Mouse (Mus musculus): Measurements from ENCODE around the gene Ctr9. TPM values are rescaled to one million over a fixed set of nuclear protein-coding genes. Genes with fewer than 3 reads are reported as not detected.

Gene Ctr9
- polyA plus RNA-seq, 1 experiment from 2014 or later: 73.3 TPM

DNA sequence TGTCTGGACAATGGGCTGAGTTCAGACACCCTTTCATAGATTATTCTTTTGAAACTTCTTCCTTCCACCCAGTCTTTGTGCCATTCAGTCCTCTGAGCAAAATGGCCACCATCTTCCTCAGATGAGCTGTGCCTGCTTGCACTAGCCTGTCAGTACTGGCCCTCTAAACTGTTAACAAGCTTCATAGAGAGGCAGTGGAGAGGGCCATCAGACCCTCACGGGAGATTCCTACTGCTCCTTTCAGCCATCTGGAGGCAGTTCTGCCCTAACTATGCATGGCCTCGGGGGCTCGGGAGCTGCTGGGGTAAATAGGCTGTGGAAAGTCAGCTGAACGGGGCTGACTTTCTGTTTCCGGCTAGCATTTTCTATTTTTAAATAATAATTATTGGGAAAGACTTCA is 30.8 kb downstream of the Ctr9 start:
- H3K9me3 ChIP-seq (ENCODE audit: control insufficient read depth, low read length): no peaks in the 10 kb centered on the region
- H3K27me3 ChIP-seq (ENCODE audit: control insufficient read depth, insufficient read depth, low read length): no peaks in the 10 kb centered on the region
- DNase-seq (ENCODE audit: low spot score) (no peak), ATAC-seq (ENCODE audit: insufficient number of reproducible peaks, low FRiP score, low TSS enrichment, low read depth) (no peak)
- no peak overlapping the region for H3K9ac ChIP-seq (ENCODE audit: low read length)
- no peak overlapping the region for H3K27ac ChIP-seq (replicated peaks; ENCODE audit: low read depth, low read length)
- H3K4me1 ChIP-seq (ENCODE audit: control insufficient read depth, insufficient read depth, low read length): no peaks in the 10 kb centered on the region
- no peak overlapping the region for H3K4me2 ChIP-seq (ENCODE audit: low read depth, severe bottlenecking)
- H3K4me3 ChIP-seq (ENCODE audit: low read depth, low read length): no peak overlapping the region
- peaks cover 9% of the 10 kb centered on the region for H3K36me3 ChIP-seq (ENCODE audit: control insufficient read depth, insufficient read depth, low read length)
- 69% methylated on average over 5 of the region's 5 CpGs for WGBS

DNA sequence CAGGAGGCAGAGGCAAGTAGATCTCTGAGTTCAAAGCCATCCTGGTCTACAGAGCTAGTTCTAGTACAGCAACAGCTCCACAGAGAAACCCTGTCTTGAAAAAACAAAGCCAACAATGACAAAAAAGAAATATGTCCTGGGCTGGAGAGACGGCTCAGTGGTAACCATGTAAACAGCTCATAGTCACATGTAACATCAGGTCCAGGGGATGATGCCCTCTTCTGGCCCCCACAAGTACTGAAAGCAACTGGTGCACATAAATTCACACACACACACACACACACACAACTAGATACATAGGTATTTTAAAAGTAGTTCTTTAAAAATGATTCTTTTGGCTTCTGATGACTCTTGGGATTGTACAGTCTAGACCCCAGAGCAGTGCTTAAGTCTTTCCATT is 34.2 kb downstream of the Ctr9 start:
- no peaks in the 10 kb centered on the region for H3K4me1 ChIP-seq (ENCODE audit: control insufficient read depth, insufficient read depth, low read length)
- H3K9ac ChIP-seq (ENCODE audit: low read length): no peak overlapping the region
- H3K27me3 ChIP-seq (ENCODE audit: control insufficient read depth, insufficient read depth, low read length): no peaks in the 10 kb centered on the region
- peaks cover 4% of the 10 kb centered on the region; the same call in 1 of the 2 replicates for H3K9me3 ChIP-seq (ENCODE audit: control insufficient read depth, low read length)
- no peak overlapping the region for H3K4me3 ChIP-seq (ENCODE audit: low read depth, low read length)
- ATAC-seq (ENCODE audit: insufficient number of reproducible peaks, low FRiP score, low TSS enrichment, low read depth) (no peak), DNase-seq (ENCODE audit: low spot score) (no peak)
- H3K4me2 ChIP-seq (ENCODE audit: low read depth, severe bottlenecking): no peak overlapping the region
- 84% methylated on average over 1 of the region's 1 CpGs for WGBS
- peaks cover 5% of the 10 kb centered on the region; the same call in 1 of the 2 replicates for H3K36me3 ChIP-seq (ENCODE audit: control insufficient read depth, insufficient read depth, low read length)
- no peak overlapping the region for H3K27ac ChIP-seq (replicated peaks; ENCODE audit: low read depth, low read length)

DNA sequence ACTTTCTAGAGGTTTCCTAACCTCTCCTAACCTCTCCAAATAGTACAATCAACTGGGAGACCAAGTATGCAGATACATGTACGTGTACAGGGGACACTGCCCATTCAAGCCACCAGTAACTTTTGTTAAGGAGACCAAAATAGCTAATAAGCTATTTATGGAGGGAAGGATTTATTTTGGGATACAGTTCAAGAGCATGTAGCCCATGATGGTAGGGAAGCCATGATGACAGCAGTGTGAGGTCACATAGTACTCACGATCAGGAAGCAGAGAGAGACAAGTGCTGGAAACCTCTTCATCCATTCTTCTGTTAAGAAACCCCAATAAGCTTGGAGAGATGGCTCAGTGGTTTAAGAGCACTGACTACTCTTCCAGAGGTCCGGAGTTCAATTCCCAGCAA is 39.4 kb downstream of the Ctr9 start:
- ATAC-seq (ENCODE audit: insufficient number of reproducible peaks, low FRiP score, low TSS enrichment, low read depth) (no peak), DNase-seq (ENCODE audit: low spot score) (no peak)
- Histone ChIP-seq H3K27me3 (ENCODE audit: control insufficient read depth, insufficient read depth, low read length) (no peaks in the 10 kb centered on the region), H3K9me3 (ENCODE audit: control insufficient read depth, low read length) (peaks cover 4% of the 10 kb centered on the region; the same call in 1 of the 2 replicates), H3K4me2 (ENCODE audit: low read depth, severe bottlenecking) (no peak overlapping the region), H3K4me1 (ENCODE audit: control insufficient read depth, insufficient read depth, low read length) (no peaks in the 10 kb centered on the region), H3K36me3 (ENCODE audit: control insufficient read depth, insufficient read depth, low read length) (peaks cover 37% of the 10 kb centered on the region), H3K27ac (replicated peaks; ENCODE audit: low read depth, low read length) (no peak overlapping the region), H3K9ac (ENCODE audit: low read length) (no peak overlapping the region), H3K4me3 (ENCODE audit: low read depth, low read length) (no peak overlapping the region)
- 96% methylated on average over 3 of the region's 3 CpGs for WGBS

DNA sequence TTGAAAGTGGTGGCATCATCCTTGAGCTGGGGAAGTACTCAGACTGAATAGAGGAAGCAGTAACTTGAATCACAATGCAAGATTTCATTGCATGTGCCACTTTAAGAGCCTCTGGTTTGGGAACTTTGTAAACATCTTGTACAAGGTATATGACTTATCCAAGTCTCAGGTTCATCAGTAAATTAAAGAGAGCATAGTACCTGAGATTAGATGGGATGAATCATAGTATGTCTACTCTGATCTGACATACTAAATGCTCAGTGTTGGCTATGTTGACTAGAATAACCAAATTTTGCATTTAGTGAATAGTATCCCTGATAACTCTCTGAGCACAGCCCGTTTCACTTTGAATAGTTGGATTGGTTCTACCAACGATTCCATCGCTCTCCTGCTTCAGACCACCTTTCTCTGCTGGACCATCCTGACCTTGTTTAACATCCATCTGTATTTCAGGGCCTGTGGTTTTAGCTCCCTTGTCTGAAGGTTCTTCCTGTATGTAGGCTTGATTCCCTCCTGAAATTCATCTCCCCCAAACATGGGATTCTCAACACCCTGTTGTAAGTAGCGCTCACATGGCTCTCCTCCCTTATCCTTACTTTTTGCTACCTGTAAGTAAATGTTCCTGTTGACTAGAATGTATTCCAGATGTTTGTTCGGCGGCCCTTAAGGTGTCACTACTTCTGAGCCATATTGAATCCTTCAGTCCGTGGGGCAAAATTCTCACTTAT is 40.9 kb downstream of the Ctr9 start:
- Histone ChIP-seq H3K36me3 (ENCODE audit: control insufficient read depth, insufficient read depth, low read length) (peaks cover 46% of the 10 kb centered on the region), H3K4me2 (ENCODE audit: low read depth, severe bottlenecking) (no peak overlapping the region), H3K4me3 (ENCODE audit: low read depth, low read length) (no peak overlapping the region), H3K9me3 (ENCODE audit: control insufficient read depth, low read length) (peaks cover 4% of the 10 kb centered on the region; the same call in 1 of the 2 replicates), H3K27me3 (ENCODE audit: control insufficient read depth, insufficient read depth, low read length) (no peaks in the 10 kb centered on the region), H3K9ac (ENCODE audit: low read length) (no peak overlapping the region), H3K4me1 (ENCODE audit: control insufficient read depth, insufficient read depth, low read length) (no peaks in the 10 kb centered on the region), H3K27ac (replicated peaks; ENCODE audit: low read depth, low read length) (no peak overlapping the region)
- 84% methylated on average over 7 of the region's 7 CpGs for WGBS
- peak; percentile 40 for DNase-seq (ENCODE audit: low spot score)
- ATAC-seq (ENCODE audit: insufficient number of reproducible peaks, low FRiP score, low TSS enrichment, low read depth): peak; percentile 42; the same call in 1 of the 2 replicates

DNA sequence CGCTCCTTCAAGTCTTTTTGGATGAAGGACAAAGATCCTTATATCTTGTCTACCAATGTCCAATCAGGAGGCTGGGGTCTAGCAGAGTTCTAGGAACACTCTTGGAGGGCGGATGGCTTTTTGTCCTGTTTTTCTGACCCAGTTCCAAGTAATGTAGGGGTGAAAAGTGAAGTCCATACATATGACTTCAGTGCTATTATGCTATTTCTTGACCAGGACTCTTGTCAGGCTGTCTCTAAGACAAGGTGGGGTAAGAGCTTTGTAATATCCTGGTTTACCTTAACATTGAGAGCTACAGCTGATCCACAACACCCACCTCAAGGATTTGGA is 41.4 kb downstream of the Ctr9 start:
- H3K36me3 ChIP-seq (ENCODE audit: control insufficient read depth, insufficient read depth, low read length): peaks cover 50% of the 10 kb centered on the region
- DNase-seq (ENCODE audit: low spot score): no peak
- 96% methylated on average over 2 of the region's 2 CpGs for WGBS
- no peaks in the 10 kb centered on the region for H3K4me1 ChIP-seq (ENCODE audit: control insufficient read depth, insufficient read depth, low read length)
- H3K9me3 ChIP-seq (ENCODE audit: control insufficient read depth, low read length): peaks cover 4% of the 10 kb centered on the region; the same call in 1 of the 2 replicates
- H3K4me2 ChIP-seq (ENCODE audit: low read depth, severe bottlenecking): no peak overlapping the region
- no peaks in the 10 kb centered on the region for H3K27me3 ChIP-seq (ENCODE audit: control insufficient read depth, insufficient read depth, low read length)
- no peak overlapping the region for H3K27ac ChIP-seq (replicated peaks; ENCODE audit: low read depth, low read length)
- ATAC-seq (ENCODE audit: insufficient number of reproducible peaks, low FRiP score, low TSS enrichment, low read depth): 0 out of 2 replicates have a peak, but pooled peaks have one; percentile 38
- no peak overlapping the region for H3K4me3 ChIP-seq (ENCODE audit: low read depth, low read length)
- H3K9ac ChIP-seq (ENCODE audit: low read length): no peak overlapping the region

DNA sequence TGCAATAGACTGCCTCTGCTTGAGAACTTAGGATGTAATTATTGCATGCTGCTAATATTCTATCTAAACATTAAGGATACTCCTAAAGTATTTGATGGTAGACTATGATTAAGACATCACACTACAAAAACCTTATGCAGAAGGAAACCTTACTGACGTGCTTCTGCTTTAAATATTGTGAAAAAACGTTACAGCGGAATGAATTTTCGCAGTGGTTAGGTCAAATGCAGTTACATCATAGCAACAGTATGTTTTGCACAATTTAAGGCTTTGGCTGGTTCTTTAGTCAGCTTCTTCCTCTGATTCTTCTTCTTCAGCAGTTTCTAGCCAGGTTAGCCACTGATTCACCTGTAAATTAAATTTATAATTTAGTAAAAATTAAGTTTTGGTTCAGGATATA is 43.7 kb downstream of the Ctr9 start:
- H3K4me3 ChIP-seq (ENCODE audit: low read depth, low read length): no peak overlapping the region
- H3K27me3 ChIP-seq (ENCODE audit: control insufficient read depth, insufficient read depth, low read length): no peaks in the 10 kb centered on the region
- H3K27ac ChIP-seq (replicated peaks; ENCODE audit: low read depth, low read length): no peak overlapping the region
- ATAC-seq (ENCODE audit: insufficient number of reproducible peaks, low FRiP score, low TSS enrichment, low read depth) (no peak), DNase-seq (ENCODE audit: low spot score) (no peak)
- H3K4me2 ChIP-seq (ENCODE audit: low read depth, severe bottlenecking): no peak overlapping the region
- H3K36me3 ChIP-seq (ENCODE audit: control insufficient read depth, insufficient read depth, low read length): peaks cover 59% of the 10 kb centered on the region
- H3K9me3 ChIP-seq (ENCODE audit: control insufficient read depth, low read length): peaks cover 4% of the 10 kb centered on the region; the same call in 1 of the 2 replicates
- 93% methylated on average over 4 of the region's 4 CpGs for WGBS
- H3K4me1 ChIP-seq (ENCODE audit: control insufficient read depth, insufficient read depth, low read length): no peaks in the 10 kb centered on the region
- no peak overlapping the region for H3K9ac ChIP-seq (ENCODE audit: low read length)

DNA sequence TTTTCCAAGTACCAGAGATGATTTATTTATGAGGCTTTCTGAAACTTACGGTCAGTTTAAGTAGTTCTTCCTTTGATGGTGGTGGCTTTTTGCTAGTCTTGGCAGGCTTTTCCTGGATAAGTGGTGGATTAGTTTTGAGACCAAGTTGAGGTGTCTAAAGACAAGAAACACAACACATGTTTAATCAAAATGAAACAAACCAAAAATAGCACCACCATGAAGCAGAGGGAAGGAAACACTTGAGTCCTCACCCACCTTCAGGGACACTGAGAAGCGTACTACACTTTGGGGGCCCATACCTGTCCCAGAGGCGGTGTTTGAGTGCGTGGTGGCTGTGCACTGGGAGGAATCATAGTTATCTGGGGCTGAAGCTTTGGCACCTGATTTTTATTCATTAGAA is 46.5 kb downstream of the Ctr9 start:
- Histone ChIP-seq H3K9me3 (ENCODE audit: control insufficient read depth, low read length) (no peaks in the 10 kb centered on the region), H3K4me3 (ENCODE audit: low read depth, low read length) (no peak overlapping the region), H3K9ac (ENCODE audit: low read length) (no peak overlapping the region), H3K36me3 (ENCODE audit: control insufficient read depth, insufficient read depth, low read length) (peaks cover 49% of the 10 kb centered on the region), H3K27ac (replicated peaks; ENCODE audit: low read depth, low read length) (no peak overlapping the region), H3K4me1 (ENCODE audit: control insufficient read depth, insufficient read depth, low read length) (peaks cover 4% of the 10 kb centered on the region; the same call in 1 of the 2 replicates), H3K27me3 (ENCODE audit: control insufficient read depth, insufficient read depth, low read length) (no peaks in the 10 kb centered on the region), H3K4me2 (ENCODE audit: low read depth, severe bottlenecking) (no peak overlapping the region)
- ATAC-seq (ENCODE audit: insufficient number of reproducible peaks, low FRiP score, low TSS enrichment, low read depth): no peak
- no peak for DNase-seq (ENCODE audit: low spot score)
- WGBS: 95% methylated on average over 4 of the region's 4 CpGs

DNA sequence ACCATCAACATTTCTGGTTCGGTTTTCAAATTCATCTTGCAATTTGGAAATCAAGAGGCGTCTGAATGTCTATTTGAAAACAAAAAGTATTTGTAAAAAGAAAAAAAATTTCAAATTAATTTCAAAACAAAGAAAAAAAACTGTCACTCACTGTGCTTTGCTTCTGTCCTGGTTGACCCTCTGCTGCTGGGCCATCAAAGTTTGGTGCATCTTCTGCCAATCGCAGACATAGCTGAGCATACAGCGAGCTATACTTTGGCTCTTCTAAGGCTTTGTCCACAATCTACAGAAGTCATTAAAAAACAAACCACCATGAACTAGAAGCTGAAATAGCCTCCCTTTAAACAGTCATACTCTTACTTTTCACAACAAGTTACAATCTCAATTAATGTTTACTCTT is 49.5 kb downstream of the Ctr9 start:
- Histone ChIP-seq H3K4me3 (ENCODE audit: low read depth, low read length) (no peak overlapping the region), H3K9me3 (ENCODE audit: control insufficient read depth, low read length) (no peaks in the 10 kb centered on the region), H3K27me3 (ENCODE audit: control insufficient read depth, insufficient read depth, low read length) (no peaks in the 10 kb centered on the region), H3K4me1 (ENCODE audit: control insufficient read depth, insufficient read depth, low read length) (peaks cover 10% of the 10 kb centered on the region; the same call in 1 of the 2 replicates), H3K9ac (ENCODE audit: low read length) (no peak overlapping the region), H3K4me2 (ENCODE audit: low read depth, severe bottlenecking) (no peak overlapping the region), H3K36me3 (ENCODE audit: control insufficient read depth, insufficient read depth, low read length) (peaks cover 41% of the 10 kb centered on the region), H3K27ac (replicated peaks; ENCODE audit: low read depth, low read length) (no peak overlapping the region)
- WGBS: 96% methylated on average over 4 of the region's 4 CpGs
- ATAC-seq (ENCODE audit: insufficient number of reproducible peaks, low FRiP score, low TSS enrichment, low read depth) (no peak), DNase-seq (ENCODE audit: low spot score) (no peak)

DNA sequence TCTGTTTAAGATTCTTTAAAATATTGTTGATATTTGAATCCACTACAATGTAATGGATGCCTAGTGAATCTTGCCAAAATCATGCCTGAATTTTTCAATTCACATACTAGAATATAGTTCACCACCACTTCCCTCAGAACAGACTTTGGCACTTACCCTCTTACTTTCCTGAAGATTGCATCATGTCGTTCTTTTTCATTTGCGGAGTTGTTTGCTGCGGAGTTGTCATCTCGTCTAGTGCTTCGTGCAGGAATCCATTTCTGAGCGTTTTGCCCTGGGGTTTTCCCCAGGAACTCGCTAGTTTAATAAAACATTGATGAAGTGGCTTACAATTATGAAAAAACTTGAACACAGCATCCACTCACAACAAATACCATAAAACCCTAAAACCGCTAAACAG is 51.3 kb downstream of the Ctr9 start:
- Histone ChIP-seq H3K36me3 (ENCODE audit: control insufficient read depth, insufficient read depth, low read length) (peaks cover 30% of the 10 kb centered on the region), H3K27me3 (ENCODE audit: control insufficient read depth, insufficient read depth, low read length) (no peaks in the 10 kb centered on the region), H3K27ac (replicated peaks; ENCODE audit: low read depth, low read length) (no peak overlapping the region), H3K4me1 (ENCODE audit: control insufficient read depth, insufficient read depth, low read length) (peaks cover 10% of the 10 kb centered on the region; the same call in 1 of the 2 replicates), H3K4me3 (ENCODE audit: low read depth, low read length) (no peak overlapping the region), H3K9me3 (ENCODE audit: control insufficient read depth, low read length) (no peaks in the 10 kb centered on the region), H3K4me2 (ENCODE audit: low read depth, severe bottlenecking) (no peak overlapping the region), H3K9ac (ENCODE audit: low read length) (no peak overlapping the region)
- DNase-seq (ENCODE audit: low spot score): no peak
- ATAC-seq (ENCODE audit: insufficient number of reproducible peaks, low FRiP score, low TSS enrichment, low read depth): no peak
- 91% methylated on average over 8 of the region's 8 CpGs for WGBS
